Mouse (Mus musculus): ENCODE measurements around the gene Ntm. TPM values are rescaled to one million over a fixed set of nuclear protein-coding genes. Genes with fewer than 3 reads are reported as not detected.

Ntm gene
- polyA plus RNA-seq, 1 experiment from 2014 or later = 20.7 TPM

GRCm38 (mm10) chr9:29942183-29942952 lies 20.6 kb downstream of the Ntm start:
- WGBS = 54% methylated on average over 11 of the region's 11 CpGs
- Histone ChIP-seq H3K27ac (no peak overlapping the region), H3K4me1 (peaks cover 9% of the 10 kb centered on the region; the same call in 1 of the 2 replicates), H3K36me3 (no peaks in the 10 kb centered on the region), H3K27me3 (ENCODE audit: insufficient read depth, poor library complexity, severe bottlenecking) (peaks cover 6% of the 10 kb centered on the region), H3K4me3 (no peak overlapping the region), H3K9me3 (no peaks in the 10 kb centered on the region)
- DNase-seq (ENCODE audit: low spot score) = no peak

GRCm38 (mm10) chr9:29939517-29940034 lies 23.4 kb downstream of the Ntm start:
- Histone ChIP-seq H3K27ac (no peak overlapping the region), H3K4me3 (no peak overlapping the region), H3K4me1 (peaks cover 9% of the 10 kb centered on the region; the same call in 1 of the 2 replicates), H3K36me3 (no peaks in the 10 kb centered on the region), H3K9me3 (no peaks in the 10 kb centered on the region), H3K27me3 (ENCODE audit: insufficient read depth, poor library complexity, severe bottlenecking) (peaks cover 6% of the 10 kb centered on the region)
- 88% methylated on average over 16 of the region's 16 CpGs for WGBS
- DNase-seq (ENCODE audit: low spot score) = no peak

- Histone ChIP-seq H3K4me1 (no peaks in the 10 kb centered on the region), H3K36me3 (no peaks in the 10 kb centered on the region), H3K4me3 (no peak overlapping the region), H3K27me3 (ENCODE audit: insufficient read depth, poor library complexity, severe bottlenecking) (no peaks in the 10 kb centered on the region), H3K9me3 (no peaks in the 10 kb centered on the region), H3K27ac (no peak overlapping the region)
- WGBS = 75% methylated on average over 4 of the region's 4 CpGs
- no peak for DNase-seq (ENCODE audit: low spot score)
These were observed 34.1 kb downstream of the Ntm start for GRCm38 (mm10) chr9:29928796-29929195.

- no peak for DNase-seq (ENCODE audit: low spot score)
- no peaks in the 10 kb centered on the region for H3K36me3 ChIP-seq
- peaks cover 6% of the 10 kb centered on the region; the same call in 1 of the 2 replicates for H3K4me1 ChIP-seq
- no peak overlapping the region for H3K27ac ChIP-seq
- no peaks in the 10 kb centered on the region for H3K9me3 ChIP-seq
- no peaks in the 10 kb centered on the region for H3K27me3 ChIP-seq (ENCODE audit: insufficient read depth, poor library complexity, severe bottlenecking)
- WGBS = 90% methylated on average over 3 of the region's 3 CpGs
- no peak overlapping the region for H3K4me3 ChIP-seq
These were observed 37.6 kb downstream of the Ntm start for GRCm38 (mm10) chr9:29925382-29925781.

GRCm38 (mm10) chr9:29898406-29899054 lies 64.4 kb downstream of the Ntm start:
- Histone ChIP-seq H3K4me3 (no peak overlapping the region), H3K9me3 (no peaks in the 10 kb centered on the region), H3K27me3 (ENCODE audit: insufficient read depth, poor library complexity, severe bottlenecking) (peaks cover 10% of the 10 kb centered on the region; the same call in 1 of the 2 replicates), H3K36me3 (no peaks in the 10 kb centered on the region), H3K27ac (no peak overlapping the region), H3K4me1 (no peaks in the 10 kb centered on the region)
- WGBS = 73% methylated on average over 9 of the region's 9 CpGs
- DNase-seq (ENCODE audit: low spot score) = no peak

GRCm38 (mm10) chr9:29897448-29897847 lies 65.5 kb downstream of the Ntm start:
- no peaks in the 10 kb centered on the region for H3K9me3 ChIP-seq
- no peak for DNase-seq (ENCODE audit: low spot score)
- 64% methylated on average over 4 of the region's 4 CpGs for WGBS
- H3K27ac ChIP-seq = no peak overlapping the region
- H3K27me3 ChIP-seq (ENCODE audit: insufficient read depth, poor library complexity, severe bottlenecking) = peaks cover 10% of the 10 kb centered on the region; the same call in 1 of the 2 replicates
- H3K4me3 ChIP-seq = no peak overlapping the region
- no peaks in the 10 kb centered on the region for H3K4me1 ChIP-seq
- no peaks in the 10 kb centered on the region for H3K36me3 ChIP-seq

GRCm38 (mm10) chr9:29892792-29893191 lies 70.1 kb downstream of the Ntm start:
- Histone ChIP-seq H3K4me1 (no peaks in the 10 kb centered on the region), H3K36me3 (no peaks in the 10 kb centered on the region), H3K27me3 (ENCODE audit: insufficient read depth, poor library complexity, severe bottlenecking) (0 out of 2 replicates have a peak, but pooled peaks cover 6% of the 10 kb centered on the region), H3K4me3 (no peak overlapping the region), H3K27ac (no peak overlapping the region), H3K9me3 (no peaks in the 10 kb centered on the region)
- 71% methylated on average over 5 of the region's 5 CpGs for WGBS
- DNase-seq (ENCODE audit: low spot score) = no peak

GRCm38 (mm10) chr9:29888712-29889111 lies 74.2 kb downstream of the Ntm start:
- H3K4me3 ChIP-seq = no peak overlapping the region
- no peaks in the 10 kb centered on the region for H3K9me3 ChIP-seq
- no peak for DNase-seq (ENCODE audit: low spot score)
- H3K36me3 ChIP-seq = no peaks in the 10 kb centered on the region
- no peaks in the 10 kb centered on the region for H3K27me3 ChIP-seq (ENCODE audit: insufficient read depth, poor library complexity, severe bottlenecking)
- H3K4me1 ChIP-seq = no peaks in the 10 kb centered on the region
- 81% methylated on average over 3 of the region's 3 CpGs for WGBS
- no peak overlapping the region for H3K27ac ChIP-seq

GRCm38 (mm10) chr9:29887924-29888323 lies 75.0 kb downstream of the Ntm start:
- H3K9me3 ChIP-seq = no peaks in the 10 kb centered on the region
- no peaks in the 10 kb centered on the region for H3K36me3 ChIP-seq
- DNase-seq (ENCODE audit: low spot score) = no peak
- no peak overlapping the region for H3K4me3 ChIP-seq
- H3K27me3 ChIP-seq (ENCODE audit: insufficient read depth, poor library complexity, severe bottlenecking) = no peaks in the 10 kb centered on the region
- WGBS = 82% methylated on average over 5 of the region's 5 CpGs
- H3K4me1 ChIP-seq = no peaks in the 10 kb centered on the region
- no peak overlapping the region for H3K27ac ChIP-seq

- H3K27me3 ChIP-seq (ENCODE audit: insufficient read depth, poor library complexity, severe bottlenecking) = no peaks in the 10 kb centered on the region
- H3K27ac ChIP-seq = no peak overlapping the region
- 69% methylated on average over 3 of the region's 3 CpGs for WGBS
- H3K36me3 ChIP-seq = no peaks in the 10 kb centered on the region
- no peak overlapping the region for H3K4me3 ChIP-seq
- H3K9me3 ChIP-seq = no peaks in the 10 kb centered on the region
- DNase-seq (ENCODE audit: low spot score) = no peak
- H3K4me1 ChIP-seq = no peaks in the 10 kb centered on the region
These were observed 78.9 kb downstream of the Ntm start for GRCm38 (mm10) chr9:29884062-29884461.

- Histone ChIP-seq H3K36me3 (no peaks in the 10 kb centered on the region), H3K27me3 (ENCODE audit: insufficient read depth, poor library complexity, severe bottlenecking) (no peaks in the 10 kb centered on the region), H3K9me3 (no peaks in the 10 kb centered on the region), H3K4me1 (no peaks in the 10 kb centered on the region), H3K27ac (no peak overlapping the region), H3K4me3 (no peak overlapping the region)
- WGBS = 74% methylated on average over 5 of the region's 5 CpGs
- DNase-seq (ENCODE audit: low spot score) = no peak
These were observed 81.3 kb downstream of the Ntm start for GRCm38 (mm10) chr9:29881614-29882013.

GRCm38 (mm10) chr9:29877583-29877982 lies 85.4 kb downstream of the Ntm start:
- no peaks in the 10 kb centered on the region for H3K9me3 ChIP-seq
- WGBS = 60% methylated on average over 3 of the region's 3 CpGs
- H3K27me3 ChIP-seq (ENCODE audit: insufficient read depth, poor library complexity, severe bottlenecking) = no peaks in the 10 kb centered on the region
- H3K4me1 ChIP-seq = no peaks in the 10 kb centered on the region
- no peaks in the 10 kb centered on the region for H3K36me3 ChIP-seq
- H3K4me3 ChIP-seq = no peak overlapping the region
- no peak overlapping the region for H3K27ac ChIP-seq
- no peak for DNase-seq (ENCODE audit: low spot score)

- H3K27ac ChIP-seq = no peak overlapping the region
- no peak overlapping the region for H3K4me3 ChIP-seq
- no peaks in the 10 kb centered on the region for H3K27me3 ChIP-seq (ENCODE audit: insufficient read depth, poor library complexity, severe bottlenecking)
- no peak for DNase-seq (ENCODE audit: low spot score)
- no peaks in the 10 kb centered on the region for H3K9me3 ChIP-seq
- 70% methylated on average over 5 of the region's 5 CpGs for WGBS
- H3K4me1 ChIP-seq = peaks cover 6% of the 10 kb centered on the region; the same call in 1 of the 2 replicates
- H3K36me3 ChIP-seq = no peaks in the 10 kb centered on the region
These were observed 95.2 kb downstream of the Ntm start for GRCm38 (mm10) chr9:29867746-29868145.

All from heart, embryonic 10.5 days (tissue).